Mouse (Mus musculus) fat pad, adult 2 months (tissue): ENCODE data around the gene Znrd1.
"Not testable (repeated sequence)": the region's sequence is repeated elsewhere in the genome, so short reads cannot be mapped to it uniquely, and the experiment has no call there.

Source experiments
- DNase-seq: peaks from one replicate; pipeline ENCODE4 v3.0.0-alpha.2; 2011; ENCODE audit warnings: low read depth, low spot score; ENCODE audit errors: extremely low read depth

The Znrd1 gene

GRCm38 (mm10) chr17:36957999-36958743, at the start of gene Znrd1, which contains the start of gene Znrd1as:
Znrd1 (minus strand) TSS chr17:36958559.
Znrd1as (plus strand) TSS chr17:36958592.
- peak; percentile 80 for DNase-seq

- no peak for DNase-seq
Measured at GRCm38 (mm10) chr17:37003366-37003765, 45.0 kb upstream of the Znrd1 start.

- DNase-seq: no peak
Measured at GRCm38 (mm10) chr17:37002364-37003330, 44.3 kb upstream of the Znrd1 start.

GRCm38 (mm10) chr17:37000863-37001262, 42.5 kb upstream of the Znrd1 start, which contains the start of gene Zfp57:
Zfp57 (plus strand) TSS chr17:37001163.
- no peak for DNase-seq

GRCm38 (mm10) chr17:36998477-36998876, 40.1 kb upstream of the Znrd1 start:
- no peak for DNase-seq

GRCm38 (mm10) chr17:36997033-36997735, 38.8 kb upstream of the Znrd1 start:
- DNase-seq: no peak

- DNase-seq: no peak
Measured at GRCm38 (mm10) chr17:36995448-36995847, 37.1 kb upstream of the Znrd1 start.

- no peak for DNase-seq
Measured at GRCm38 (mm10) chr17:36994528-36994927, 36.2 kb upstream of the Znrd1 start.

- DNase-seq: no peak
Measured at GRCm38 (mm10) chr17:36993770-36994325, 35.5 kb upstream of the Znrd1 start.

- no peak for DNase-seq
Measured at GRCm38 (mm10) chr17:36992336-36993104, 34.2 kb upstream of the Znrd1 start.

- DNase-seq: not testable (repeated sequence)
Measured at GRCm38 (mm10) chr17:36990630-36991029, 32.3 kb upstream of the Znrd1 start.

GRCm38 (mm10) chr17:36989437-36989836, 31.1 kb upstream of the Znrd1 start, which contains the start of gene H2-M5:
H2-M5 (minus strand) TSS chr17:36989537.
- DNase-seq: no peak

- DNase-seq: no peak
Measured at GRCm38 (mm10) chr17:36988475-36988874, 30.1 kb upstream of the Znrd1 start.

GRCm38 (mm10) chr17:36982253-36983155, 24.1 kb upstream of the Znrd1 start:
- DNase-seq: no peak

GRCm38 (mm10) chr17:36981845-36982244, 23.5 kb upstream of the Znrd1 start:
- DNase-seq: no peak

- no peak for DNase-seq
Measured at GRCm38 (mm10) chr17:36981221-36981813, 23.0 kb upstream of the Znrd1 start, which contains the start of gene 2410137M14Rik. 2410137M14Rik (minus strand) TSS chr17:36981237.

- DNase-seq: no peak
Measured at GRCm38 (mm10) chr17:36973271-36973787, 15.0 kb upstream of the Znrd1 start.

GRCm38 (mm10) chr17:36972791-36973190, 14.4 kb upstream of the Znrd1 start:
- no peak for DNase-seq
